Mouse (Mus musculus) stomach, embryonic 16.5 days (tissue): Measurements from ENCODE around the gene Hoxc11. TPM values are rescaled to one million over a fixed set of nuclear protein-coding genes. Genes with fewer than 3 reads are reported as not detected.

ENCODE experiments used
- ATAC-seq: fragments of 200-750 bp; cut with Nextera tagmentation; 2 replicates; pipeline ENCODE4 v1.8.0; 2017; ENCODE audit warnings: moderate number of reproducible peaks, moderate TSS enrichment; ENCODE audit not compliant: insufficient read depth, low FRiP score
- H3K27ac ChIP-seq: fragments of 300-500 bp; sonication (generic); 2 replicates; pipeline ENCODE4 v1.5.1; 2014; ENCODE audit warnings: low read length
- H3K27me3 ChIP-seq: fragments of 300-500 bp; sonication (generic); 2 replicates; pipeline ENCODE4 v1.6.1; 2014; ENCODE audit warnings: low read length, control low read depth, mixed read lengths; ENCODE audit not compliant: control insufficient read depth, insufficient read depth
- H3K36me3 ChIP-seq: fragments of 300-500 bp; sonication (generic); 2 replicates; pipeline ENCODE4 v1.6.1; 2014; ENCODE audit warnings: low read length; ENCODE audit not compliant: control insufficient read depth, insufficient read depth
- H3K4me1 ChIP-seq: fragments of 300-500 bp; sonication (generic); 2 replicates; pipeline ENCODE4 v1.6.1; 2014; ENCODE audit warnings: low read length, control low read depth, mixed read lengths; ENCODE audit not compliant: control insufficient read depth, insufficient read depth
- H3K4me2 ChIP-seq: fragments of 300-500 bp; sonication (generic); 2 replicates; pipeline ENCODE4 v1.6.1; 2014; ENCODE audit warnings: low read depth, low read length, mixed read lengths
- H3K4me3 ChIP-seq: fragments of 300-500 bp; sonication (generic); replicated peaks from 2 replicates; pipeline ENCODE4 v1.5.1; 2014; ENCODE audit warnings: mild to moderate bottlenecking, low read length
- H3K9ac ChIP-seq: fragments of 300-500 bp; sonication (generic); 2 replicates; pipeline ENCODE4 v1.6.1; 2014; ENCODE audit warnings: low read length
- H3K9me3 ChIP-seq: fragments of 300-500 bp; sonication (generic); replicated peaks from 2 replicates; pipeline ENCODE4 v1.6.1; 2016; ENCODE audit warnings: low read length, control low read depth; ENCODE audit not compliant: control insufficient read depth
- WGBS: fragments of 180-500 bp; shearing (Covaris S2); extraction: QIAGEN DNeasy Blood & Tissue Kit; methylation state at CpG from one replicate; pipeline ENCODE4 v1.1.7; 2014; 5-methylcytosine and 5-hydroxymethylcytosine counted together
- microRNA-seq: library from miRNA; unstranded; fragments of <30 nt; microRNA quantifications from one replicate; pipeline ENCODE4, GENCODE M21; 2016
- polyA plus RNA-seq: library from polyadenylated mRNA; unstranded; fragments of >200 nt; fragmentation: Nextera tagmentation; extraction: Ambion mirVana; gene quantifications from 2 replicates; pipeline ENCODE4 v1.2.1, GENCODE M21; 2015

The Hoxc11 gene
- polyA plus RNA-seq, 1 experiment from 2014 or later = not detected

- Histone ChIP-seq H3K27me3 (peaks cover 94% of the 10 kb centered on the region), H3K4me3 (no peak overlapping the region), H3K27ac (peak overlapping the region; percentile 75), H3K4me1 (peaks cover 5% of the 10 kb centered on the region; the same call in 1 of the 2 replicates), H3K9ac (peak overlapping the region; percentile 8; the same call in 1 of the 2 replicates), H3K9me3 (no peaks in the 10 kb centered on the region), H3K36me3 (no peaks in the 10 kb centered on the region), H3K4me2 (peak overlapping the region; percentile 8)
- WGBS = 4% methylated on average over 17 of the region's 17 CpGs
- ATAC-seq = 0 out of 2 replicates have a peak, but pooled peaks have one; percentile 24
These were observed 51.1 kb downstream of the Hoxc11 start for GRCm38 (mm10) chr15:103005308-103005707.

GRCm38 (mm10) chr15:103005797-103006196 lies 51.6 kb downstream of the Hoxc11 start:
- ATAC-seq = no peak
- H3K9ac ChIP-seq = peak overlapping the region; percentile 8; the same call in 1 of the 2 replicates
- 18% methylated on average over 5 of the region's 5 CpGs for WGBS
- peak overlapping the region; percentile 75 for H3K27ac ChIP-seq
- H3K4me3 ChIP-seq = no peak overlapping the region
- H3K4me1 ChIP-seq = peaks cover 2% of the 10 kb centered on the region; the same call in 1 of the 2 replicates
- no peaks in the 10 kb centered on the region for H3K9me3 ChIP-seq
- H3K4me2 ChIP-seq = peak overlapping the region; percentile 8
- peaks cover 94% of the 10 kb centered on the region for H3K27me3 ChIP-seq
- no peaks in the 10 kb centered on the region for H3K36me3 ChIP-seq

- ATAC-seq = no peak
- Histone ChIP-seq H3K4me1 (no peaks in the 10 kb centered on the region), H3K4me3 (no peak overlapping the region), H3K36me3 (no peaks in the 10 kb centered on the region), H3K27me3 (peaks cover 94% of the 10 kb centered on the region), H3K27ac (peak overlapping the region; percentile 75; the same call in 1 of the 2 replicates), H3K9ac (no peak overlapping the region), H3K4me2 (peak overlapping the region; percentile 8; the same call in 1 of the 2 replicates), H3K9me3 (no peaks in the 10 kb centered on the region)
- 26% methylated on average over 1 of the region's 1 CpGs for WGBS
These were observed 52.1 kb downstream of the Hoxc11 start for GRCm38 (mm10) chr15:103006326-103006725.

Small RNA genes lying within 50 kb of the gene (microRNA-seq; reads per million reads assigned to microRNA genes)
- gene Mir196a-2 = 19.2 reads per million, percentile 38 among the genes with 10 or more reads in this experiment

Other genes starting within 250 kb of the Hoxc11 start
- gene Calcoco1, start 232.2 kb upstream of the Hoxc11 start, polyA plus RNA-seq = 36.8 and 37.7 TPM in 2 replicates
- not detected in 2 replicates for gene Hoxc13, start 33.3 kb upstream of the Hoxc11 start, polyA plus RNA-seq
- gene Hoxc12, start 17.7 kb upstream of the Hoxc11 start, polyA plus RNA-seq = not detected in 2 replicates
- 0.06 TPM in 1 of 2 replicates, not detected in the other for gene Hoxc10, start 12.4 kb downstream of the Hoxc11 start, polyA plus RNA-seq
- 17.5 and 19.4 TPM in 2 replicates for gene Hoxc5, start 13.0 kb downstream of the Hoxc11 start, polyA plus RNA-seq
- gene Hoxc9, start 22.0 kb downstream of the Hoxc11 start, polyA plus RNA-seq = not detected in 2 replicates
- gene Hoxc8, start 36.2 kb downstream of the Hoxc11 start, polyA plus RNA-seq = 2.0 and 2.5 TPM in 2 replicates
- 3.3 and 3.8 TPM in 2 replicates for gene Hoxc6, start 43.8 kb downstream of the Hoxc11 start, polyA plus RNA-seq
- gene Hoxc4, start 64.5 kb downstream of the Hoxc11 start, polyA plus RNA-seq = 19.0 and 20.0 TPM in 2 replicates
- 20.1 and 21.1 TPM in 2 replicates for gene Smug1, start 212.7 kb downstream of the Hoxc11 start, polyA plus RNA-seq